Mouse (Mus musculus): ENCODE data around the gene Prpf3. TPM values are rescaled to one million over a fixed set of nuclear protein-coding genes. Genes with fewer than 3 reads are reported as not detected.
A peak's percentile ranks its signal among the peaks of the same experiment; 100 is the strongest.

The Prpf3 gene
- total and polyA plus RNA-seq, 2 experiments from 2014 or later = 9.3 to 26.9 TPM

GRCm38 (mm10) chr3:95856115-95856514 is 430 bp upstream of the Prpf3 start:
- Histone ChIP-seq H3K4me1 (ENCODE audit: insufficient read depth, low read length) (peaks cover 2% of the 10 kb centered on the region; the same call in 1 of the 2 replicates), H3K27ac (ENCODE audit: low read depth, low read length) (peak overlapping the region; percentile 32; the same call in 1 of the 2 replicates), H3K36me3 (ENCODE audit: insufficient read depth, low read length) (peaks cover 6% of the 10 kb centered on the region; the same call in 1 of the 2 replicates), H3K9me3 (ENCODE audit: low read length) (no peaks in the 10 kb centered on the region), H3K4me2 (ENCODE audit: low read depth, low read length, poor library complexity, severe bottlenecking) (peak overlapping the region; percentile 78), H3K27me3 (ENCODE audit: insufficient read depth, low read length) (no peaks in the 10 kb centered on the region), H3K4me3 (ENCODE audit: low read depth, low read length) (peak overlapping the region; percentile 85), H3K9ac (replicated peaks; ENCODE audit: low read length, poor library complexity, severe bottlenecking) (peak overlapping the region; percentile 74; the same call in 1 of the 2 replicates)
- DNase-seq (ENCODE audit: low spot score) = no peak
- no peak for TF ChIP-seq CTCF (IDR thresholded peaks at IDR 0.05)
- peak; percentile 14; the same call in 1 of the 2 replicates for ATAC-seq (ENCODE audit: low FRiP score)
- 23% methylated on average over 7 of the region's 7 CpGs for WGBS

- DNase-seq (ENCODE audit: low spot score) = no peak
- H3K36me3 ChIP-seq (ENCODE audit: insufficient read depth, low read length) = peaks cover 49% of the 10 kb centered on the region
- no peak for ATAC-seq (ENCODE audit: low FRiP score)
Observed at GRCm38 (mm10) chr3:95851317-95851716, 4.4 kb downstream of the Prpf3 start.

GRCm38 (mm10) chr3:95850611-95851010 is 5.1 kb downstream of the Prpf3 start:
- no peak overlapping the region for H3K4me3 ChIP-seq (ENCODE audit: low read depth, low read length)
- H3K4me1 ChIP-seq (ENCODE audit: insufficient read depth, low read length) = peaks cover 2% of the 10 kb centered on the region; the same call in 1 of the 2 replicates
- H3K9me3 ChIP-seq (ENCODE audit: low read length) = no peaks in the 10 kb centered on the region
- WGBS = 87% methylated on average over 4 of the region's 4 CpGs
- TF ChIP-seq CTCF (IDR thresholded peaks at IDR 0.05) = no peak
- no peaks in the 10 kb centered on the region for H3K27me3 ChIP-seq (ENCODE audit: insufficient read depth, low read length)
- ATAC-seq (ENCODE audit: low FRiP score) (no peak), DNase-seq (ENCODE audit: low spot score) (no peak)
- H3K9ac ChIP-seq (replicated peaks; ENCODE audit: low read length, poor library complexity, severe bottlenecking) = no peak overlapping the region
- H3K36me3 ChIP-seq (ENCODE audit: insufficient read depth, low read length) = peaks cover 55% of the 10 kb centered on the region
- H3K4me2 ChIP-seq (ENCODE audit: low read depth, low read length, poor library complexity, severe bottlenecking) = no peak overlapping the region
- H3K27ac ChIP-seq (ENCODE audit: low read depth, low read length) = no peak overlapping the region

More at GRCm38 (mm10) chr3:95851317-95851716, 4.4 kb downstream of the Prpf3 start:
- Histone ChIP-seq H3K9me3 (ENCODE audit: low read length) (no peaks in the 10 kb centered on the region), H3K4me3 (ENCODE audit: low read depth, low read length) (no peak overlapping the region), H3K4me1 (ENCODE audit: insufficient read depth, low read length) (peaks cover 2% of the 10 kb centered on the region; the same call in 1 of the 2 replicates), H3K27me3 (ENCODE audit: insufficient read depth, low read length) (no peaks in the 10 kb centered on the region), H3K27ac (ENCODE audit: low read depth, low read length) (no peak overlapping the region), H3K9ac (replicated peaks; ENCODE audit: low read length, poor library complexity, severe bottlenecking) (no peak overlapping the region), H3K4me2 (ENCODE audit: low read depth, low read length, poor library complexity, severe bottlenecking) (no peak overlapping the region)
- 97% methylated on average over 8 of the region's 8 CpGs for WGBS
- no peak for TF ChIP-seq CTCF (IDR thresholded peaks at IDR 0.05)

GRCm38 (mm10) chr3:95842503-95843214 is 13.0 kb downstream of the Prpf3 start:
- Histone ChIP-seq H3K4me2 (ENCODE audit: low read depth, low read length, poor library complexity, severe bottlenecking) (no peak overlapping the region), H3K27me3 (ENCODE audit: insufficient read depth, low read length) (no peaks in the 10 kb centered on the region), H3K4me3 (ENCODE audit: low read depth, low read length) (no peak overlapping the region), H3K4me1 (ENCODE audit: insufficient read depth, low read length) (no peaks in the 10 kb centered on the region), H3K27ac (ENCODE audit: low read depth, low read length) (no peak overlapping the region), H3K9ac (replicated peaks; ENCODE audit: low read length, poor library complexity, severe bottlenecking) (no peak overlapping the region), H3K36me3 (ENCODE audit: insufficient read depth, low read length) (peaks cover 57% of the 10 kb centered on the region), H3K9me3 (ENCODE audit: low read length) (no peaks in the 10 kb centered on the region)
- no peak for DNase-seq (ENCODE audit: low spot score)
- peak; percentile 30 for TF ChIP-seq CTCF (IDR thresholded peaks at IDR 0.05)
- WGBS = 91% methylated on average over 3 of the region's 3 CpGs
- no peak for ATAC-seq (ENCODE audit: low FRiP score)

GRCm38 (mm10) chr3:95839250-95839649 is 16.4 kb downstream of the Prpf3 start:
- DNase-seq (ENCODE audit: low spot score) = no peak
- Histone ChIP-seq H3K4me2 (ENCODE audit: low read depth, low read length, poor library complexity, severe bottlenecking) (no peak overlapping the region), H3K36me3 (ENCODE audit: insufficient read depth, low read length) (peaks cover 44% of the 10 kb centered on the region), H3K27ac (ENCODE audit: low read depth, low read length) (no peak overlapping the region), H3K9ac (replicated peaks; ENCODE audit: low read length, poor library complexity, severe bottlenecking) (no peak overlapping the region), H3K4me1 (ENCODE audit: insufficient read depth, low read length) (no peaks in the 10 kb centered on the region), H3K9me3 (ENCODE audit: low read length) (no peaks in the 10 kb centered on the region), H3K4me3 (ENCODE audit: low read depth, low read length) (no peak overlapping the region), H3K27me3 (ENCODE audit: insufficient read depth, low read length) (no peaks in the 10 kb centered on the region)
- no peak for TF ChIP-seq CTCF (IDR thresholded peaks at IDR 0.05)
- no peak for ATAC-seq (ENCODE audit: low FRiP score)
- WGBS = 94% methylated on average over 2 of the region's 2 CpGs

- Histone ChIP-seq H3K9ac (replicated peaks; ENCODE audit: low read length, poor library complexity, severe bottlenecking) (no peak overlapping the region), H3K36me3 (ENCODE audit: insufficient read depth, low read length) (peaks cover 37% of the 10 kb centered on the region), H3K27ac (ENCODE audit: low read depth, low read length) (no peak overlapping the region), H3K9me3 (ENCODE audit: low read length) (no peaks in the 10 kb centered on the region), H3K4me2 (ENCODE audit: low read depth, low read length, poor library complexity, severe bottlenecking) (no peak overlapping the region), H3K4me3 (ENCODE audit: low read depth, low read length) (no peak overlapping the region), H3K27me3 (ENCODE audit: insufficient read depth, low read length) (no peaks in the 10 kb centered on the region), H3K4me1 (ENCODE audit: insufficient read depth, low read length) (no peaks in the 10 kb centered on the region)
- no peak for TF ChIP-seq CTCF (IDR thresholded peaks at IDR 0.05)
- no peak for ATAC-seq (ENCODE audit: low FRiP score)
- WGBS = 97% methylated on average over 4 of the region's 4 CpGs
- no peak for DNase-seq (ENCODE audit: low spot score)
Observed at GRCm38 (mm10) chr3:95829053-95829452, 26.6 kb downstream of the Prpf3 start.

All from midbrain, postnatal 0 days (tissue).